Mouse (Mus musculus): ENCODE results near the gene Sgcd. TPM values are rescaled to one million over a fixed set of nuclear protein-coding genes. Genes with fewer than 3 reads are reported as not detected.

The Sgcd gene
- polyA plus RNA-seq, 1 experiment: 52.2 TPM

DNA sequence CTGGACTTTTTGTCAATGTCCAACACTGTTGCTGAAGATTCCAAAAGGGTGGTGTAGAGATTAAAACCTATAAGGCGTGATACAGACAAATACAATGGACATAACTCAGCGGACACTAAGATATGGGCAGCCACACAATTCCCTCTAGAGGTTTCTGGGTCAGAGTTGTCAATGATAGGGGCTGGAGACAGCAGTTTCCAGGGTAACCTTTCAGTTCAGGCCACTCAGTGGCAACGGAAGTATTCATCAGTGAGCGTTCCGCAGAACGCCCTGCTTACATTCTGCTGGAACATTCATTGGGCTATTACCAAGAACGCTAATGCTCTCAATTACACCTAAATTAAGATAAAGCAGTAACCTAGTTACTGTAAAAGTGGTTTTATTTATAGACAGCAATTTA lies 738.5 kb downstream of the Sgcd start:
- Histone ChIP-seq H3K4me1 (ENCODE audit: control insufficient read depth, insufficient read depth, low read length) (no peaks in the 10 kb centered on the region), H3K4me3 (ENCODE audit: insufficient read depth, low read length) (no peak overlapping the region), H3K27ac (ENCODE audit: insufficient read depth, low read length) (no peak overlapping the region)
- TF ChIP-seq POLR2A (IDR thresholded peaks at IDR 0.05; ENCODE audit: low read depth, low read length): no peak
- TF ChIP-seq CTCF (IDR thresholded peaks at IDR 0.05; ENCODE audit: borderline replicate concordance, insufficient read depth, low read length): no peak

DNA sequence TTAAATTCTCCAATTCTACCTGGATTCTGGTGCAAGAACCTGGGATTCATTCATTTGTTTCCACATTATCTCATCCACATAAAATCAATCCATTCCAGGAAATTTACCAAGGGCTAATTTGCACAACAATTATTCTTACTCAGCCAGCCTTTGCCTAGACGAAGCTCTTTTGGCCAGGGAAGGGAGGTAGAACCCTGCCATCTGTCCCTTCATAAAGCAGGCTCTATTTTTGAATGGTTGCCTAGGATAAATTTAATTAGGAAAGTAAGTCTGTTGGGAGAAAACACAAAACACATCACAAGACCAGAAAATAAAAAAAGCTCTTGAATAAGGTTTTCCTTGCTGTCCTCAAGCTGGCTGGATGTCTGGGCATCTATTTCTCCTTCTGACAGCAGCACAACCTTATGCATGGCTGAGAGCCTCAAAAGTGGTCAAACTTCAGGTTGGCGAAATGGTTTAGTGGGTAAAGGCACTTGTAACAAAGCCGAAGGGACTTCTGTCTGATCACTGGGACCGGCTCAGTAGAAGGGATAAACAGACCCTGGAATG lies 740.4 kb downstream of the Sgcd start:
- Histone ChIP-seq H3K4me1 (ENCODE audit: control insufficient read depth, insufficient read depth, low read length) (no peaks in the 10 kb centered on the region), H3K27ac (ENCODE audit: insufficient read depth, low read length) (no peak overlapping the region), H3K4me3 (ENCODE audit: insufficient read depth, low read length) (no peak overlapping the region)
- TF ChIP-seq POLR2A (IDR thresholded peaks at IDR 0.05; ENCODE audit: low read depth, low read length): no peak
- TF ChIP-seq CTCF (IDR thresholded peaks at IDR 0.05; ENCODE audit: borderline replicate concordance, insufficient read depth, low read length): no peak

DNA sequence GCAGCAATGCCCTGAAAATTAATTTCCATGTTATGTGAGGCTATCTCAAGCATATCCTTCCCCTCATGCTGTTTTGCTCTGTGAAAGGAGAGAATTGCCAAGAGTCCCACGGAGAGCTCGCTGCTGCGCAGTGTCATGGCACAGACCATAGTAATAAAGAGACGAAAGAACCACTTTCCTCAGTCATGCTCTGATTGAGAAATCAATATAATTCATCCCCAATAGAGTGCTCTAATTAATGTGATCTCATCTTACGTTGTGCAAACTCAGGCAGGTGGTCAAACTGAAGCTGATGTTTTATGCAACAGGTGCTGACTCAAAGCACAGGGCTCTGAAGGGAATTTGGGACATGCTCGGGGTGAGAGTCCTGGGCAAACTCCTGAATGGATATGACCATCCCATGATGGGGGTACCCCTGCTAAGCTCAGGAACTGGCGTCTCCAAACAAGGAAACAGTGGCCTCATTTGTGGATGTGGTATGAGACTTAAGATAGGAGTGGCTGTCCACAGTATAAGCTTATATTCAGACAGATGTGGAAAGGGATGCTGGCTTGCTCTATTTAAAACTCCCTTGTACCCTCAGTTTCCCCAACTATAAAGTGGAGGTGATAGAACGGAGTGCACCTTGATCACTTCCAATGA lies 740.9 kb downstream of the Sgcd start:
- TF ChIP-seq CTCF (IDR thresholded peaks at IDR 0.05; ENCODE audit: borderline replicate concordance, insufficient read depth, low read length): no peak
- TF ChIP-seq POLR2A (IDR thresholded peaks at IDR 0.05; ENCODE audit: low read depth, low read length): no peak
- no peak overlapping the region for H3K27ac ChIP-seq (ENCODE audit: insufficient read depth, low read length)
- no peak overlapping the region for H3K4me3 ChIP-seq (ENCODE audit: insufficient read depth, low read length)
- no peaks in the 10 kb centered on the region for H3K4me1 ChIP-seq (ENCODE audit: control insufficient read depth, insufficient read depth, low read length)

DNA sequence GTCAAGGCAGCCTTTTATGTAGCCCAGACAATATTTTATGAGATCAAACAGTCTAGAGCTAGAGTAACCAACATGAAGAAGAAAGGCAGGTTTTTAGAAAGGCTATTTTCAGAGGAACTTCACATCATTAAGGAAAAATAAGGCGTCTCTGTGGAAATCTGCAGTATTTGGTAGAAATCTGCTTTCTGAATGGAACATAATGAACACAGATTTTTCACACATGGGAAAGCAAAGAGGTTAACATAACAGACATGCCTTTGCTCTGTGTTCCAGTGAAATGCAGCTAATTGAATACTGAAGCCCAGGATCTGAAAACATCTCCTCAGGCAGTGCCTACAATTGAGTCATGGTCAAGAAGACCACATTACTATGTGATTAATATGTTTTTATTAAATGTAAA lies 746.4 kb downstream of the Sgcd start:
- Histone ChIP-seq H3K4me3 (ENCODE audit: insufficient read depth, low read length) (no peak overlapping the region), H3K27ac (ENCODE audit: insufficient read depth, low read length) (no peak overlapping the region), H3K4me1 (ENCODE audit: control insufficient read depth, insufficient read depth, low read length) (no peaks in the 10 kb centered on the region)
- no peak for TF ChIP-seq POLR2A (IDR thresholded peaks at IDR 0.05; ENCODE audit: low read depth, low read length)
- no peak for TF ChIP-seq CTCF (IDR thresholded peaks at IDR 0.05; ENCODE audit: borderline replicate concordance, insufficient read depth, low read length)

DNA sequence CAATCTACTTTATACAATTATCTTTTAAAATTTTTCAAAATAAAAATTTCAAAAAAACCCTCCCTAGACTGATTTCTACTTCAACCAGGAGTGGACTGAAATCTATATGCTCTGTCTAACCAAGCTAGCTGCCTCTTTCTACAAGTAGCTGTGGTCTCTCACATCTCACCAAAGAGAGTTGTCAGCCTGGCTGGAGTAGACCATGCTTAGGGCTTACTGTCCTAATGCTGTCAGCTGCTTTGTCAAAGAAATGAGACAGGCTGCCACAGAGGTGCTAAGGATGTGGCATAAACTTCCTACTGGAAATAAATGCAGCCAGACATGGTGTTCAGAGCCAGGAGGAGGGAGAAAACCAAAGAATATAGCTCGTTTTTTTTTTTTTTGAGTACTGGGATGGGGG lies 760.5 kb downstream of the Sgcd start:
- Histone ChIP-seq H3K4me3 (ENCODE audit: insufficient read depth, low read length) (no peak overlapping the region), H3K27ac (ENCODE audit: insufficient read depth, low read length) (no peak overlapping the region), H3K4me1 (ENCODE audit: control insufficient read depth, insufficient read depth, low read length) (no peaks in the 10 kb centered on the region)
- TF ChIP-seq POLR2A (IDR thresholded peaks at IDR 0.05; ENCODE audit: low read depth, low read length): no peak

DNA sequence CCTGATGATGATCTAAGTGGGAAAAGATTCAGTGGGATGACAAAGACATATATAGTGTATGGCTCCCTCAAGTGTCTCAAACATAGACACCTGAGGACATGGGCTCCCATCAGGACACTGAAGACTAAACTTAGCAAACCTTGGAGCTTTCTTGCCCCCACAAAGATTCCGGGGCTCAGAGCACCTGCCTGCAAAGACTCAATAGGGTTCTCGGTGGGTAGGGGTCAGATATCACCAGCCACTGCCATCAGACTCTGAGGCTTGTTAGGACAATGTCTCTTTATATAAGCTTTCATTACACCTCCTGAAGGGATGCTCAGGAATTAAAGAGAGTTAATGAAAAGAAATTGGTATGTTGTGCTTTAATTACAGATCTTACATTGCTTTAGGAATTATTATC lies 764.6 kb downstream of the Sgcd start:
- TF ChIP-seq CTCF (IDR thresholded peaks at IDR 0.05; ENCODE audit: borderline replicate concordance, insufficient read depth, low read length) (no peak), POLR2A (IDR thresholded peaks at IDR 0.05; ENCODE audit: low read depth, low read length) (no peak)
- H3K4me3 ChIP-seq (ENCODE audit: insufficient read depth, low read length): no peak overlapping the region
- H3K4me1 ChIP-seq (ENCODE audit: control insufficient read depth, insufficient read depth, low read length): no peaks in the 10 kb centered on the region
- H3K27ac ChIP-seq (ENCODE audit: insufficient read depth, low read length): no peak overlapping the region

- H3K27ac ChIP-seq (ENCODE audit: insufficient read depth, low read length): no peak overlapping the region
- H3K4me1 ChIP-seq (ENCODE audit: control insufficient read depth, insufficient read depth, low read length): peaks cover under 1% of the 10 kb centered on the region; the same call in 1 of the 2 replicates
- no peak for TF ChIP-seq POLR2A (IDR thresholded peaks at IDR 0.05; ENCODE audit: low read depth, low read length)
- TF ChIP-seq CTCF (IDR thresholded peaks at IDR 0.05; ENCODE audit: borderline replicate concordance, insufficient read depth, low read length): no peak
- no peak overlapping the region for H3K4me3 ChIP-seq (ENCODE audit: insufficient read depth, low read length)
Measured at GRCm38 (mm10) chr11:47211531-47211930, 777.2 kb downstream of the Sgcd start.

DNA sequence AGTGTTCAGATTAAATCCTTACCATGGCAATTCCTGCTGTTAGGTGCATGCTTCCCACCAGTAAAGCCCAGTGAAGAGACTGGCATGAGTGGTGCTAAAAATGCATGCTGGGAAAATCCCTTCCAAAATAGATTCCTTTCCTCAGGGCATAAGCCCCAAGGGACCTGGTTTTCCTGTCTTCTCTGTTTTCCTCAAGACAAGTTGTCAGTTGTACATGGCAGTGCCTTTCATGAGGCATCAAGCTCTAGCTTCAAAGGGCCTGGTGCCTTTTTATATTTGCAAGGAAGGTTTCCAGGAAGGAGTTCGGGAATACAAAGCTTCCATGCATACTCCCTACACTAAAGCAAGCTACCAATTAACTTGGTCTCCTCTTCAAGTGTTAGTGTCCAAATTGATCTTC lies 782.3 kb downstream of the Sgcd start:
- Histone ChIP-seq H3K4me3 (ENCODE audit: insufficient read depth, low read length) (no peak overlapping the region), H3K27ac (ENCODE audit: insufficient read depth, low read length) (no peak overlapping the region)
- TF ChIP-seq POLR2A (IDR thresholded peaks at IDR 0.05; ENCODE audit: low read depth, low read length) (no peak), CTCF (IDR thresholded peaks at IDR 0.05; ENCODE audit: borderline replicate concordance, insufficient read depth, low read length) (no peak)

DNA sequence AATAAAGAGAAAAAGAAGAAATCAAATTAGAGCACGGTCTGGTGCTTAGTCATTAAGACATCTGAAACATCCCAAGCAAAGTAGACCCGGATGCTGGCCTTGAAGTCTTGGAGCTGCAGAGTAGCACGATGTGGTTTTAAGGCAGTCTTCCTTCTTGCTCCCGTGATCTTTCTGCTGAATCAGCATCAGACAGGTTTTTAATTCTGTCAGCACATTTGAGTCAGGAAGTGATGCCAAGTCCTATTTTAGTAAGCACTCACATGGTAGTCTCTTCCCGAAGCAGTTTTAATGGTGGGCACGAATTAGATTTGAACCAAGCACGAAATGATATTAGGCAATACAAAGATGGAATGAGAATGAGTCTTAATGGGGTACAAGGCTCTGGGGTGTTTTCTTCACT lies 789.7 kb downstream of the Sgcd start:
- H3K27ac ChIP-seq (ENCODE audit: insufficient read depth, low read length): no peak overlapping the region
- peaks cover 8% of the 10 kb centered on the region; the same call in 1 of the 2 replicates for H3K4me1 ChIP-seq (ENCODE audit: control insufficient read depth, insufficient read depth, low read length)
- no peak overlapping the region for H3K4me3 ChIP-seq (ENCODE audit: insufficient read depth, low read length)
- TF ChIP-seq POLR2A (IDR thresholded peaks at IDR 0.05; ENCODE audit: low read depth, low read length) (no peak), CTCF (IDR thresholded peaks at IDR 0.05; ENCODE audit: borderline replicate concordance, insufficient read depth, low read length) (no peak)

More for the DNA sequence above, 782.3 kb downstream of the Sgcd start:
- H3K4me1 ChIP-seq (ENCODE audit: control insufficient read depth, insufficient read depth, low read length): peaks cover 14% of the 10 kb centered on the region; the same call in 1 of the 2 replicates

- no peak overlapping the region for H3K27ac ChIP-seq (ENCODE audit: insufficient read depth, low read length)
- TF ChIP-seq CTCF (IDR thresholded peaks at IDR 0.05; ENCODE audit: borderline replicate concordance, insufficient read depth, low read length): no peak
- TF ChIP-seq POLR2A (IDR thresholded peaks at IDR 0.05; ENCODE audit: low read depth, low read length): no peak
- 0 out of 2 replicates have a peak, but pooled peaks cover 2% of the 10 kb centered on the region for H3K4me1 ChIP-seq (ENCODE audit: control insufficient read depth, insufficient read depth, low read length)
- no peak overlapping the region for H3K4me3 ChIP-seq (ENCODE audit: insufficient read depth, low read length)
Measured at GRCm38 (mm10) chr11:47188556-47188955, 800.2 kb downstream of the Sgcd start.
